Mouse (Mus musculus): Measurements from ENCODE around the gene Sprn. TPM values are rescaled to one million over a fixed set of nuclear protein-coding genes. Genes with fewer than 3 reads are reported as not detected.
"Not testable (repeated sequence)": the region's sequence is repeated elsewhere in the genome, so short reads cannot be mapped to it uniquely, and the experiment has no call there.

The Sprn gene
- polyA plus RNA-seq, 1 experiment from 2014 or later, result 0.11 TPM

DNA sequence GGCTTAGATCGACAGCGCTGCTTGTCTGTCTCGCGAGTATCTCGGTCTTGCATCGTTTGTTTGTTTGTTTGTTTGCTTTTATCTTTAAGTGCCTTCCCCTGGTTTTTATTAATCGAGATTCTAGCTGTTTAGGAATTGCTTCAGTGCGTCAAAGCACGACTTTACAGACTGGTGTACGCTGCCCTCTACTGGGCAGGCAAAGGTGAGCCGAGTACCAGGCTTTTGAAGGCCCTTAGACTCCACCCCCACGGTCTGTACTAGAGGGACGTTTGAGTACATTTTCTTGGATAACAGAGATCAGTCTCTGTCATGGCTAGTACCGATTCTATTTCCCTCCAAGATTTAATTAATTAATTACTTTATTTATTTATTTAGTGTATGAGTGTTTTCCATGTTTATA, 13.3 kb downstream of the Sprn start:
- no peak for ATAC-seq (ENCODE audit: insufficient number of reproducible peaks, insufficient read depth, low FRiP score, low read depth)

DNA sequence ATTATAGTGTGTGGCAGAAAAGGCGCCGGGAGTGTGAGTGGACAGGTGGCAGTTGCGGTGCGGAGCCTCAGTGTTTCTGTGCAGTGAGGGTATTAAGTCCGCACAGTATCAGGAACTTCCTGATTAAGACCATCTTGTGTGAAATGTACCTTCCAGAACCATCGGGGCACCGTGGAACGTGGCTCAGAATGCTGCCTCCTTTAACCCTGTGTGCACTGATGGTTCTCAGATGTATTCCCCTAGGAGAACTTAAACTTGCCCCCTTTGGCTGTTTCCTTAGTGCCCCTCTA, 16.7 kb downstream of the Sprn start:
- peak overlapping the region; percentile 68 to 78 for H3K27ac ChIP-seq (replicated peaks in 1 of 2; ENCODE audit: control insufficient read depth in 1 of 2, insufficient read depth in 1 of 2, low read depth in 2 of 2, low read length in 2 of 2)
- peak overlapping the region; percentile 91 for H3K4me2 ChIP-seq (ENCODE audit: low read length)
- no peaks in the 10 kb centered on the region for H3K36me3 ChIP-seq (ENCODE audit: control insufficient read depth, insufficient read depth, low read length)
- peaks cover 0 to 9% of the 10 kb centered on the region in 2 experiments; a peak in 1 of 4 replicates for H3K4me1 ChIP-seq (ENCODE audit: control insufficient read depth in 2 of 2, insufficient read depth in 2 of 2, low read length in 2 of 2)
- ATAC-seq (ENCODE audit: insufficient number of reproducible peaks, insufficient read depth, low FRiP score, low read depth), result no peak
- H3K9me3 ChIP-seq (ENCODE audit: control insufficient read depth, low read length), result no peaks in the 10 kb centered on the region
- no peaks in the 10 kb centered on the region for H3K27me3 ChIP-seq (ENCODE audit: control insufficient read depth, insufficient read depth, low read length)
- H3K4me3 ChIP-seq (ENCODE audit: control insufficient read depth in 1 of 2, insufficient read depth in 1 of 2, low read depth in 1 of 2, low read length in 2 of 2), result peak overlapping the region; percentile 80 to 86
- peak overlapping the region; percentile 92 for H3K9ac ChIP-seq (ENCODE audit: low read length)
- WGBS, result under 1% methylated on average over 8 of the region's 8 CpGs

More for the DNA sequence above, 13.3 kb downstream of the Sprn start:
- no peak overlapping the region for H3K4me3 ChIP-seq (ENCODE audit: control insufficient read depth in 1 of 2, insufficient read depth in 1 of 2, low read depth in 1 of 2, low read length in 2 of 2)
- no peak overlapping the region for H3K9ac ChIP-seq (ENCODE audit: low read length)
- no peak overlapping the region for H3K4me2 ChIP-seq (ENCODE audit: low read length)
- peaks cover 0 to 9% of the 10 kb centered on the region in 2 experiments; a peak in 1 of 4 replicates for H3K4me1 ChIP-seq (ENCODE audit: control insufficient read depth in 2 of 2, insufficient read depth in 2 of 2, low read length in 2 of 2)
- peaks cover 6% of the 10 kb centered on the region; the same call in 1 of the 2 replicates for H3K36me3 ChIP-seq (ENCODE audit: control insufficient read depth, insufficient read depth, low read length)
- 9% methylated on average over 14 of the region's 14 CpGs for WGBS
- no peak overlapping the region for H3K27ac ChIP-seq (replicated peaks in 1 of 2; ENCODE audit: control insufficient read depth in 1 of 2, insufficient read depth in 1 of 2, low read depth in 2 of 2, low read length in 2 of 2)
- no peaks in the 10 kb centered on the region for H3K27me3 ChIP-seq (ENCODE audit: control insufficient read depth, insufficient read depth, low read length)
- no peaks in the 10 kb centered on the region for H3K9me3 ChIP-seq (ENCODE audit: control insufficient read depth, low read length)

DNA sequence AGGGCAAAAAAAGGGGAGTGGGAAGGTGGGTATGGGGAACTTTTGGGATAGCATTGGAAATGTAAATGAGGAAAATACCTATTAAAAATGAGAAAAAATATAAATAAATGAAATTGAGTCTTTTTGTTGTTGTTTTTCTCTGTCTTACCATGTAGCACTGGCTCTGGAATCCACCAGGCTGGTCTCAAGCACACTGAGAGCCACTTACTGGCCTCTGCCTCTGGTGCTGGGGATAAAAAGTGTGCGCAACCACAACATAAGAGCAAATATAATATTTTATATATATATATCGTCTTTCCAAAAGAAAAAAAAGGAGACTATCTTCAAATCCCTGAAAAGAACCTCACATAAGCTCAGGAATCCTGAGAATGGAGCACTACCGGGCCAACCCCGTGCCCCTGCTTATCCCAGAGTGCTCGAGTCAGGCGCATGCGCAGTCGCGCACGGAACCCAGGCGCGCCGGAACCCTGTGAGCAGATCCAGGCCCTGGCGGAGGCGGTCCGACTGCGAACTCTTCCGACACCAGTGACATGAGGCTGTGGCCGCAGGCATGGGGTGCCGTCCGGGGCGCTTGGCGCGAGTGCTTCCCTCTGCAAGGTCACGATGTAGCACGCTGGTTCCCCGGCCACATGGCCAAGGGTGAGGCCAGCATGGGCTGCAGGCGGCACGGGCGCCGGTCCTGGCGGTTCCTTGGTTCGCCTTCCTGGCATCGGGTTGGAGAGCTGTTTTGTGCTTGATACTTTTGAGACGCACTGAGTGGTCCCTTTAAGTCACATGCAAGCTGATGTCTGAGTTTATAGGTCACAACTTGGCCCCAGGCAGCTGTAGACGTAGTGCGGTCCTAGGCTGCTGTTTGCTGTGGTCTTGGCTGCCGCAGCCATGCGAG, 17.3 kb downstream of the Sprn start, which contains the start of gene Mtg1:
Gene Mtg1 (plus strand): TSS at position 430 of the 886 bp plus-strand sequence.
- WGBS, result 1% methylated on average over 39 of the region's 39 CpGs
- no peaks in the 10 kb centered on the region for H3K9me3 ChIP-seq (ENCODE audit: control insufficient read depth, low read length)
- no peaks in the 10 kb centered on the region for H3K36me3 ChIP-seq (ENCODE audit: control insufficient read depth, insufficient read depth, low read length)
- peak within 1 kb of the TSS; percentile 91 for H3K4me2 ChIP-seq (ENCODE audit: low read length)
- ATAC-seq (ENCODE audit: insufficient number of reproducible peaks, insufficient read depth, low FRiP score, low read depth), result peak; percentile 98
- H3K27ac ChIP-seq (replicated peaks in 1 of 2; ENCODE audit: control insufficient read depth in 1 of 2, insufficient read depth in 1 of 2, low read depth in 2 of 2, low read length in 2 of 2), result peak within 1 kb of the TSS; percentile 68 to 78
- peak within 1 kb of the TSS; percentile 92 for H3K9ac ChIP-seq (ENCODE audit: low read length)
- H3K4me1 ChIP-seq (ENCODE audit: control insufficient read depth in 2 of 2, insufficient read depth in 2 of 2, low read length in 2 of 2), result peaks cover 0 to 9% of the 10 kb centered on the region in 2 experiments; a peak in 1 of 4 replicates
- H3K4me3 ChIP-seq (ENCODE audit: control insufficient read depth in 1 of 2, insufficient read depth in 1 of 2, low read depth in 1 of 2, low read length in 2 of 2), result peak within 1 kb of the TSS; percentile 80 to 86
- no peaks in the 10 kb centered on the region for H3K27me3 ChIP-seq (ENCODE audit: control insufficient read depth, insufficient read depth, low read length)

DNA sequence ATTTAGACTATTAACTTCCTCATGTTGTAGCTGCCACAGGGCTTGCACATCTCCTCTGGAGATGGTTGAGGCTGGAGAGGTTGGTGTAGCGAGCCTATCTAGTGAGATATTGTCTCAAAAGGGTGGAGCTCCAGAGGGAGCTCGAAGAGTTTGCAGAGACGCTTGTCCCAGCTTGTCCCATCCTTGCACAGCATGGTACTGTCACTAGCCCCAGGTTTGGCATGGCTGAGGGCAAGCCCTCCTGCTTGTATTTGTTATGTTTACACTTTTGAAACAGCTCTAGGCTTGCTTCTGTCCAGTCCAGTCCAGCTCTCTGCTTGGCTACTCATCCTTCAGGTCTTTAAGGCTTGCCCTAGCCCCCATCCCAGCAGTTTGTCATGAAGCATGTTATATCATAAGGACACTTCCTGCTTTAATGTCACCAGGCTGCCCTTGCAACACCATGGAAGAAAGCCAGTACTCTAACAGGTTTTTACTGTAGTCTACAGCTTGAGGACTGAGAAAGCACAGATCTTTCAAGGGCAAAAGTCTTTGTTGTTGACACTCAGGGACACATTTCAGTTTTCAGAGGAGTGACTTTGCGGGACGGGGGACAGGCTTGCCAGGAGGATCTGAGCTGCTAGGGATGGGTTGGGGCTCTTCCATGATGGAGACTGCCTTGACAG, 19.4 kb downstream of the Sprn start:
- no peak for ATAC-seq (ENCODE audit: insufficient number of reproducible peaks, insufficient read depth, low FRiP score, low read depth)
- Histone ChIP-seq H3K4me2 (ENCODE audit: low read length) (no peak overlapping the region), H3K9me3 (ENCODE audit: control insufficient read depth, low read length) (no peaks in the 10 kb centered on the region), H3K9ac (ENCODE audit: low read length) (no peak overlapping the region), H3K27me3 (ENCODE audit: control insufficient read depth, insufficient read depth, low read length) (no peaks in the 10 kb centered on the region), H3K4me3 (ENCODE audit: control insufficient read depth in 1 of 2, insufficient read depth in 1 of 2, low read depth in 1 of 2, low read length in 2 of 2) (no peak overlapping the region), H3K27ac (replicated peaks in 1 of 2; ENCODE audit: control insufficient read depth in 1 of 2, insufficient read depth in 1 of 2, low read depth in 2 of 2, low read length in 2 of 2) (no peak overlapping the region), H3K4me1 (ENCODE audit: control insufficient read depth in 2 of 2, insufficient read depth in 2 of 2, low read length in 2 of 2) (peaks cover 0 to 9% of the 10 kb centered on the region in 2 experiments; a peak in 1 of 4 replicates), H3K36me3 (ENCODE audit: control insufficient read depth, insufficient read depth, low read length) (peaks cover 7% of the 10 kb centered on the region; the same call in 1 of the 2 replicates)
- WGBS, result 86% methylated on average over 5 of the region's 5 CpGs

DNA sequence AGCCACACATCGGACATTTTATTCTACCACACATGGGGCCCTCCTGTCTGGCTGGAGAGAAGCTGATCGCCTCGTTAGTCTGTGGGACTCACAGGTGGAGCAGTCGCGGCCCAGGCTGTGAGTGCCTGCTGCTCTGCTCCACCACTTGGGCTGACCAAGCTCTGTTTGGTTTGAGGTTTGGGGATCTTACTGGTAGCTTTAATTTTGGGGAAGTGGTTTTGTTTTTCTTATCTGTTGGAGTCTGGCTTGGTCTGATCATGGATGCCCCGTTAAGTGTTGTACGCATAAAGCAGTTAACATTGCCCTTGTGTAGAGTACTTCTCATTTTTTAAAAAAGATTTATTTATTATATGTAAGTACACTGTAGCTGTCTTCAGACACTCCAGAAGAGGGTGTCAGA, 20.6 kb downstream of the Sprn start:
- H3K27me3 ChIP-seq (ENCODE audit: control insufficient read depth, insufficient read depth, low read length); H3K9ac ChIP-seq (ENCODE audit: low read length); H3K4me1 ChIP-seq (ENCODE audit: control insufficient read depth in 2 of 2, insufficient read depth in 2 of 2, low read length in 2 of 2); H3K4me3 ChIP-seq (ENCODE audit: control insufficient read depth in 1 of 2, insufficient read depth in 1 of 2, low read depth in 1 of 2, low read length in 2 of 2); H3K4me2 ChIP-seq (ENCODE audit: low read length); H3K27ac ChIP-seq (replicated peaks in 1 of 2; ENCODE audit: control insufficient read depth in 1 of 2, insufficient read depth in 1 of 2, low read depth in 2 of 2, low read length in 2 of 2); ATAC-seq (ENCODE audit: insufficient number of reproducible peaks, insufficient read depth, low FRiP score, low read depth); H3K9me3 ChIP-seq (ENCODE audit: control insufficient read depth, low read length): not testable (repeated sequence)
- 83% methylated on average over 3 of the region's 7 CpGs for WGBS
- peaks cover 18% of the 10 kb centered on the region; the same call in 1 of the 2 replicates for H3K36me3 ChIP-seq (ENCODE audit: control insufficient read depth, insufficient read depth, low read length)

DNA sequence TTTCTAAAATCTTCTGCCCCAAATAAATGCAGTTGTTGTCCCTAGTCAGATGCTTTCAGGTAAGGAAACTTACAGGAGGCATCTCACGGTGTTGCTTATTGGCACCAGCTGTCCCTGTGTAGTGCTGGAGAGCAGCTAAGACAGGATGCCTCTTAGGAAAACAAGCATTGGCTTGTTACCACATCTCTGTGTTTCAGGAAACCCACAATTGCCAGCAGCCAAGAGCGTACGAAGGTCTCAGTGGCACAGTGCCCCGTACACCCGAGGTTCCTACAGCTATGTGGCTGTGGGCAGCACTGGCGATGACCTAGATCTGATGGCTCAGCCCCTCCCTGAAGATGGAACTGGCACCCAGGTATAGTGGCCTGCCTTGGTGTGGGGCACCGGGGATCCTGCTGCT, 22.5 kb downstream of the Sprn start:
- H3K27ac ChIP-seq (replicated peaks in 1 of 2; ENCODE audit: control insufficient read depth in 1 of 2, insufficient read depth in 1 of 2, low read depth in 2 of 2, low read length in 2 of 2); H3K27me3 ChIP-seq (ENCODE audit: control insufficient read depth, insufficient read depth, low read length); H3K4me2 ChIP-seq (ENCODE audit: low read length); H3K4me1 ChIP-seq (ENCODE audit: control insufficient read depth in 2 of 2, insufficient read depth in 2 of 2, low read length in 2 of 2); H3K9ac ChIP-seq (ENCODE audit: low read length); ATAC-seq (ENCODE audit: insufficient number of reproducible peaks, insufficient read depth, low FRiP score, low read depth); H3K4me3 ChIP-seq (ENCODE audit: control insufficient read depth in 1 of 2, insufficient read depth in 1 of 2, low read depth in 1 of 2, low read length in 2 of 2); H3K9me3 ChIP-seq (ENCODE audit: control insufficient read depth, low read length): not testable (repeated sequence)
- H3K36me3 ChIP-seq (ENCODE audit: control insufficient read depth, insufficient read depth, low read length), result peaks cover 18% of the 10 kb centered on the region; the same call in 1 of the 2 replicates
- WGBS, result 87% methylated on average over 7 of the region's 7 CpGs

DNA sequence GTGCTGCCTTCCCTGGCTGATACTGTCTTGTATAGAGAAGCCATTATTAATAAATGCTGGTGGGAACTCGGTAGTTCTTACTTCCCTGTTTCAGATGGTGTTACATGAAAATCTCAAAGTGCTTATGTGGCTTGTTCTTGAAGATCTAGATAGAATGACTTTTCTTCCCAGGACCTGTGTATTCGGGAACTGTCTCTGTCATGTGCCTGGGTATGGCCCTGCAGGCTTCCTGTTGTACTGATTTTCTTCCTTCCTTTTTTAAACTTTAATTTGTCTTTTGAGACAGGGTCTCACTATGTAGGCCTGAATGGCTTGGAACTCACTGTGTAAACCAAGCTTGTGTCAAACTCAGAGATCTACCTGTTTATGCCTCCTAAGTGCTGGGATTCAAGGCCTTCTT, 26.8 kb downstream of the Sprn start:
- 73% methylated on average over 2 of the region's 2 CpGs for WGBS
- H3K4me2 ChIP-seq (ENCODE audit: low read length), result no peak overlapping the region

More for the DNA sequence above, 26.8 kb downstream of the Sprn start:
- Histone ChIP-seq H3K4me1 (ENCODE audit: control insufficient read depth in 2 of 2, insufficient read depth in 2 of 2, low read length in 2 of 2) (peaks cover 0 to 3% of the 10 kb centered on the region in 2 experiments; a peak in 1 of 4 replicates), H3K9ac (ENCODE audit: low read length) (no peak overlapping the region), H3K9me3 (ENCODE audit: control insufficient read depth, low read length) (no peaks in the 10 kb centered on the region), H3K4me3 (ENCODE audit: control insufficient read depth in 1 of 2, insufficient read depth in 1 of 2, low read depth in 1 of 2, low read length in 2 of 2) (no peak overlapping the region), H3K36me3 (ENCODE audit: control insufficient read depth, insufficient read depth, low read length) (peaks cover 18% of the 10 kb centered on the region; the same call in 1 of the 2 replicates), H3K27ac (replicated peaks in 1 of 2; ENCODE audit: control insufficient read depth in 1 of 2, insufficient read depth in 1 of 2, low read depth in 2 of 2, low read length in 2 of 2) (no peak overlapping the region), H3K27me3 (ENCODE audit: control insufficient read depth, insufficient read depth, low read length) (no peaks in the 10 kb centered on the region)
- ATAC-seq (ENCODE audit: insufficient number of reproducible peaks, insufficient read depth, low FRiP score, low read depth), result no peak
